Mouse (Mus musculus) erythroblast, embryonic 14.5 days (primary cell): Measurements from ENCODE around the gene Cenpu.

ENCODE experiments used
- GATA1 ChIP-seq: IDR thresholded peaks from 2 replicates; pipeline ENCODE4 v1.6.1; 2012; ENCODE audit warnings: low read length, inconsistent platforms, mixed read lengths
- TAL1 ChIP-seq: IDR thresholded peaks from 3 replicates; pipeline ENCODE4 v1.6.1; 2012; ENCODE audit warnings: low read length, inconsistent platforms, mixed read lengths

DNA sequence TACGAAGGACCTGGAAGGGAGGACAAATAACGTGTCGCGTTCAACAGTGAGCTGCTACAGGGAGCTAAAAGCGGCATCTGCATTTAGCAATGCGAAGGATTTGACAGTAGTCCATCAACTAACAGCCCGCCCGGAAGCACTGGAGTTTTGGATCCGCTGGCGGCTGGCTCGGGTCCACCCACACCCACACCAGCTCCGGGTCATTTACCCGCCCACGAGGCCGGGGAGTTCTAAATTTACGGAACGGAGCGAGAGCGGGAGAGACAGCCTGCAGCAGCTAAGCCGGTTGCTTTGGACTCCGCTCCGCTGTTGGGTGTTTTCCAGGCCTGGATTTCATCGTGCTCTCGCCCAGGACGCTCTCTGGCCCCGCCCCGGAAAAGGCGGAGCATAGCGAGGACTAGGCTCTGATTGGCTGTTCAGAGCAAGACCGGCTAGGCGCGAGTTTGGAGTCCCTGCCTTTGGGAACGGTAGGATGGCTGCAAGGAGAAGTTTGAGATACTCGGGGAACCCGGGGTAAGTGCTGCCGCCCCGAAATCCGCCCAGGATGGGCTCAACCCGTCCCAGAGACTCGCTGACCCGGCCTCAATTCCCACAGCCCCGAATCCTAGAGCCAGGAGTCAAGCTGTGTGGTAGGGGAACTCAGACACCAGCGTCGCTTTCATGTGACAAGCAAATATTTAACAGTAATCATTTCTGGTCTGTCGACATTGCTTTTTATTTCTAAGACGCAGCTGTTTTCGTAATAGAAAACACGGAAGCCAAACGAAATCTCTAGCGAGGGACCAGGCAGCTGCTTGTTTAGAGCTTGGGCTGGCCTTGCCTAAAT is at the start of gene Cenpu:
- TF ChIP-seq GATA1 (no peak), TAL1 (no peak)
